Mouse (Mus musculus): ENCODE measurements around the gene Sec16a. TPM values are rescaled to one million over a fixed set of nuclear protein-coding genes. Genes with fewer than 3 reads are reported as not detected.

The Sec16a gene
- polyA plus RNA-seq, 1 experiment = 60.0 TPM

DNA sequence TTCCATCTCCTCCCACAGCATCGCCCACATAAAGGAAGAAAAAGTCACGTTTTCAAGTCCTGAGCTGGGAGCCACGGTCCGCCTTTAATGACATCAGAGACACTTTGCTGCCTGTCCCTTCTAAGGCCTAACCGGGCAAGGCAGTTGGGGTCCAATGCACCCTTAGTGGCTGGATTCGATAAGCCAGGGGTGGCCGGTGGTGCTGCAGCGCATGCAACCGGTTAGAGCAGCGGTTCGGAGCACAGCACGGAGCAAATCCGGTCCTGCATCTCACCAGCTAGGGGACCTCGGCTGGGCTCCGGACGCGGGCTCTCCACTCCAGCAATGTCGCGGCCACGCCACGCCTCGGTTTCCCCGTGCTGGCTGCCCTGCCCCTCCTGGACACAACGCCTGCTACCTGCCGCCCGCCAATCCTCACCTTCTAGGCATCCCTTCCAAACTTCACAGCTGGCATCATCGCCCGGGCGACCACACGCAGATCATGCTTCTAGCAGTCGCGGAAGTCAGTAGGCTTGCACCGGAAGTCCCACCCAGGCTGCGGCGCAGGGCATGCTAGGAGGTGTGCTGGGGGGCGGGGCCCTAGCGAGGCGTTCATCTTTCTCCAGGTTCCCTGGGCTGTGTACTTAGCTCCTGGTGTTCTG lies 64.8 kb downstream of the Sec16a start, which contains the start of gene Snapc4:
Snapc4 (minus strand) TSS at position 523 of the 641 bp plus-strand sequence.
- peak; percentile 94 for DNase-seq (ENCODE audit: low read depth)
- TF ChIP-seq POLR2A (IDR thresholded peaks at IDR 0.05; ENCODE audit: borderline replicate concordance, extremely low read depth, insufficient read depth, insufficient read length, poor library complexity, severe bottlenecking) (0 out of 2 replicates have a peak, but pooled peaks have one; percentile 21), CTCF (IDR thresholded peaks at IDR 0.05; ENCODE audit: borderline replicate concordance, extremely low read depth, insufficient read depth, insufficient read length) (no peak)

DNA sequence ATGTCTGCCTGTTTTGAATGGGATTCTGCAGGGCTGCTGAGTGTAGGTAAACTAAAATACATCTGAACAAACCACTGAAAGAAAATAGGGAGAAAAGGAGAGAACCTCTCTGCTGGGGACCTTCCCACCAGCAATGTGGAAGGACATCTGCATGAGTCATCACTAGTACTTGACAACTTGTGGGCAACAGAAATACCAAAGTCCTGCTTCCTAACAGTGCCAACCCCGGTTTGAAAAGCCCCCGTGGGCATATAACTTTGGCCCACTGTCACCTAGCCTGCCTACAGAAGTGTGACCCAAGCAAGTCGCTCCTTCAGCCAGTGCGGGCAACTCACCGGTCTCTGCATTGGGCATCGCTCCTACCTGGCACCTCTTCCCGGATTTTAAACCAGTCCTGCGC lies 72.6 kb downstream of the Sec16a start:
- DNase-seq (ENCODE audit: low read depth) = no peak
- TF ChIP-seq CTCF (IDR thresholded peaks at IDR 0.05; ENCODE audit: borderline replicate concordance, extremely low read depth, insufficient read depth, insufficient read length) (no peak), POLR2A (IDR thresholded peaks at IDR 0.05; ENCODE audit: borderline replicate concordance, extremely low read depth, insufficient read depth, insufficient read length, poor library complexity, severe bottlenecking) (no peak)

DNA sequence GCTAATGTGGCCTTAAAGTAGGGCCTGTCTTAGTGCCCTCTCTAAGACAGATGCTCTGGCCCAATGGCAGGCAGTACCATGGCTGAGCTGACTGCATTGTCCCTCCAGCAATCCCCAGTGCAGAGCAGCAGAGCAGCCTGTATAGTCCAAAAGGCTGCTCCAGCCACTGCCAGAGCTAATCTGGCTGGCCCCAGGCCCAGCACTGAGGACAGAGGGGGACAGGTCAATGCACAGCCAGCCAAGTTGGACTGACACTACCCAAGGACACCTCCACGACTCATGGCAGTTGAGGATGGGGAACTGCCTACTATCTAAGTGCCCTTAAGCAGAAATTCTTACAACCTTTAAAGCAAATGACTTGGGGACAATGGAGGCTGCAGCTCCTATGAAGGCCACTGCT lies 76.4 kb downstream of the Sec16a start:
- no peak for TF ChIP-seq CTCF (IDR thresholded peaks at IDR 0.05; ENCODE audit: borderline replicate concordance, extremely low read depth, insufficient read depth, insufficient read length)
- TF ChIP-seq POLR2A (IDR thresholded peaks at IDR 0.05; ENCODE audit: borderline replicate concordance, extremely low read depth, insufficient read depth, insufficient read length, poor library complexity, severe bottlenecking) = no peak
- DNase-seq (ENCODE audit: low read depth) = no peak

DNA sequence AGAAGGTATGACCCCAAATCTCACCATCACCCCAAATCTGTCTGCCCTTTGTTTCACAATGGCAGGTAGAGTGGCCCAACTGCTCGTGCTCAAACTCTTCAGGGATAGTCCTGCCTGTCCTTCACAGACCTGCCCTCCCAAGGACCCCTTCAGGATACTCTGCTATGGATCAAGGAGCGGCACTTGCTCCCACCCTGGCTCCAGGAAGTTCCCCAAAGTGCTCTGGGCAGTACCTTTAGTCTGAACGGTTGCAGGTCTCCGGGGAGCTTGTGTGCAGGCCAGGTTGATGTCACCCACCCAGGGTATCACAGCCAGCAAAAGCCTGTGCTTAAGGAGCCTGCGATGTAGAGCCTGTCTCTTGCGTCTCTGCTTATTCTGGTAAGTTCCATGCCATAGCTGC lies 77.1 kb downstream of the Sec16a start:
- TF ChIP-seq CTCF (IDR thresholded peaks at IDR 0.05; ENCODE audit: borderline replicate concordance, extremely low read depth, insufficient read depth, insufficient read length) (no peak), POLR2A (IDR thresholded peaks at IDR 0.05; ENCODE audit: borderline replicate concordance, extremely low read depth, insufficient read depth, insufficient read length, poor library complexity, severe bottlenecking) (no peak)
- no peak for DNase-seq (ENCODE audit: low read depth)

DNA sequence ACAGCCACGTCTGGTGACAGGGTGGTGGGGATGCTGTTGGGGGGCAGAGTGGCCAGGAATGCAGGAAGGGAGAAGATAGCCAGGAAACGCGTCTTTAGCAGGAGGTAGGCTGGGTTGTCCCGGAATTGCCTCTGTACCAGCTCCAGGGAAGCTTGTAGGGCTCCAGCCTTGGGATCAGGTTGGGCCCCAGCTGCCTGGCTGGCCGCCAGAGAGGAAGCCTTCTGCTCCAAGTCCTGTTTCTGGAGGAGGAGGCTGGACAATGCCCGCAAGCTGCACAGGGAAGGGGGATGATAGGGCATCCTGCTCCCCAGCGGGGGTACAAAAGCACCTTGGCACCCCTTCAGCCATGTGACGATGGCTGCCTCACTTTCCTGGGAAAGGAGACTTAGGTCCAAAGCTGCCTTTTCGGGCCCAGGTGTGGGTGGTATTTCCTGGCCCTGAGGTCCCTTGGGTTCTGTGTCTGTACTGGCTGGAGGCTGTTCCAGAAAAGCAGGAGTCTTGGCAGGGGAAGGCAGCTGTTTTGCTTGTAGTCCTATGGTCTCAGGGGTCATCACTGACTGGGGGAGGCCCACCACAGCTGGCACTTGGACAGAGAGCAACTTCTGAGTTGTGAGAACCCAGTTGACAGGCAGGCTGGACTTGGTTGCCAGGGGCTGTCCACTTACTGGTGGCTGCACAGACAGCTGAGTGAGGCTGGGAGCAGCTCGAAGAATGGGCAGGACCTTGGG lies 80.1 kb downstream of the Sec16a start:
- TF ChIP-seq POLR2A (IDR thresholded peaks at IDR 0.05; ENCODE audit: borderline replicate concordance, extremely low read depth, insufficient read depth, insufficient read length, poor library complexity, severe bottlenecking) (no peak), CTCF (IDR thresholded peaks at IDR 0.05; ENCODE audit: borderline replicate concordance, extremely low read depth, insufficient read depth, insufficient read length) (no peak)

DNA sequence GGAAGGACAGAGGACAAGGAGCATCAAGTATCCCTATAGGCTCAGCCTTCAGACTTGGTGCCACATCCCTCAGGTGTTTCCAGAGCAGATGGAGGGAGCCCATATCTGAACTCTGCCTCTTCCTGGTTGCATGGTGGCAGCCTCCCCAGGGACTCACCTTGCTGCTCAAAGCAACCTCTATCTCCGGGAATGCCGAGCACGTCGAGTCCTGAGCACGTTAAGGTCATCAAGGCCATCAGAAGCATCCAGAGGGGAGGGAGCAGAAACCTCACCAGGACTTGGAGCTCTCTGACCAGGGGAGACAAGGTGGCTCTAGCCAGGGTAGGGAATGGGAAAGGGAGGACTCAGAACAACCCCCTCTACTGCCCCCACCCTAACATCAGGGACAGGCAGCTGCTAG lies 81.5 kb downstream of the Sec16a start:
- DNase-seq (ENCODE audit: low read depth) = no peak
- TF ChIP-seq POLR2A (IDR thresholded peaks at IDR 0.05; ENCODE audit: borderline replicate concordance, extremely low read depth, insufficient read depth, insufficient read length, poor library complexity, severe bottlenecking) = no peak
- no peak for TF ChIP-seq CTCF (IDR thresholded peaks at IDR 0.05; ENCODE audit: borderline replicate concordance, extremely low read depth, insufficient read depth, insufficient read length)

More for the DNA sequence above, 80.1 kb downstream of the Sec16a start:
- no peak for DNase-seq (ENCODE audit: low read depth)

DNA sequence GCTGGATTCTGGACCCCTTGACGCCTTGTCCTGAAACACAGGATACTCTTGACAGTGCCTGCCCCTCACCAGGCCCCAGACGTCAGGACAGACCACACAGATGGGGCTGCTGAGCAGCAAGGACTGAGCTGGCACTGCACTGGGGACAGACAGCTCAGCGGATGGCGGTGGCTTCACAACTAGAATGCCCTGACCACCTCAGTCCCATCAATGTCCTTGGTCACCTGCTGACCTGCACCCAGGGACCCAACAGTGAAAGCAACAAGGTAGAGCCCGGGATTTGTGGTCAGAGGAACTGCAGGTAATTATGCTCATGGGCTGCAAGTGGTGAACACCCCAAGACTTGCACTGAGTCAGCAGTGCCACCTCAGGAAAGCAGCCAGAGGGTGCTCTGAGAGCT lies 82.0 kb downstream of the Sec16a start:
- no peak for DNase-seq (ENCODE audit: low read depth)
- TF ChIP-seq POLR2A (IDR thresholded peaks at IDR 0.05; ENCODE audit: borderline replicate concordance, extremely low read depth, insufficient read depth, insufficient read length, poor library complexity, severe bottlenecking) (no peak), CTCF (IDR thresholded peaks at IDR 0.05; ENCODE audit: borderline replicate concordance, extremely low read depth, insufficient read depth, insufficient read length) (no peak)

DNA sequence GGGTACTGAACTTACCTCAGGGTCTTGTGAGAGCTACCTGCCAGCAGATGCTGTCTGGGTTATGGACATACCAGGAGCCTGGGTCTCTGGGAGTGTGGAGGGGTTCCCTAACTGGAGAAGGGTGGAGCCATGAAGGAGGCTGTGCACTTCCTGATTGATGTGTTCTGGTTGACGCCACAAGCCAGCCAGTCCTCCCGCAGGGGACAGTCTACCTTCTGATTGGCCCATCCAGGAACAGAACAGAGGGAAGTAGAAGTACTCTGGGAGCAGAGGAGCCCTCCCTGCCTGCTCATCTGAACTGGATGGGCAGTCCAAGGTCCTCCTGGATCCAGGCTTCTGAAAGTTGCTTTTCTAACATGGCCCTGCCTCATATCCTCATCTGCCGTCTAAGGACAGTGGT lies 84.2 kb downstream of the Sec16a start, which contains the start of gene Card9:
Card9 (minus strand) TSS at position 147 of the 400 bp plus-strand sequence.
- no peak for DNase-seq (ENCODE audit: low read depth)
- TF ChIP-seq POLR2A (IDR thresholded peaks at IDR 0.05; ENCODE audit: borderline replicate concordance, extremely low read depth, insufficient read depth, insufficient read length, poor library complexity, severe bottlenecking) (no peak), CTCF (IDR thresholded peaks at IDR 0.05; ENCODE audit: borderline replicate concordance, extremely low read depth, insufficient read depth, insufficient read length) (no peak)

DNA sequence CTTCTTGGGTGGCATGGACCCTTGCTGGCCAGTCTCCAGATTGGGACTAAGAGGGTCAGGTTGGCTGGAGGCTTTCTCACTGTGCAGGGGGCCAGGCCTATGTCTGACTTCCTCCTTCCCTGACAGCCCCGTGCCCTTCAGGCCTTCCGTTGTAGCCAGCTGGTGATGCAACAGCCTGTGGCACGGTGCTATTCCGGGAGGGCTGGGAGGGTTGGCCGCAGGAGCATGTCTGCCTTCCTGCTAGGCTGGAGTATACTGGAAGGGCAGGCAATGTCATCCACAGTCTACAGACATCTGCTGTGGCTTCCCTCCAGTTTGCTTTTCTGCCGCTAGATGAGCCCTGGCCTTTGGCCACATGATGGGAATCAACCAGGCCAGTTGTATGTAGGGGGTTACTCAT lies 85.0 kb downstream of the Sec16a start:
- no peak for TF ChIP-seq CTCF (IDR thresholded peaks at IDR 0.05; ENCODE audit: borderline replicate concordance, extremely low read depth, insufficient read depth, insufficient read length)
- TF ChIP-seq POLR2A (IDR thresholded peaks at IDR 0.05; ENCODE audit: borderline replicate concordance, extremely low read depth, insufficient read depth, insufficient read length, poor library complexity, severe bottlenecking) = no peak
- DNase-seq (ENCODE audit: low read depth) = no peak

Other genes starting within 250 kb of the Sec16a start
- gene Lhx3, start 236.9 kb downstream of the Sec16a start, polyA plus RNA-seq (2012; rRNA removed) = 1.6 and 3.3 TPM in 2 replicates
- gene Qsox2, start 207.7 kb downstream of the Sec16a start, polyA plus RNA-seq (2012; rRNA removed) = 19.1 and 20.1 TPM in 2 replicates
- 1.4 and 1.9 TPM in 2 replicates for gene Ccdc187, start 150.7 kb downstream of the Sec16a start, polyA plus RNA-seq (2012; rRNA removed)
- gene Gpsm1, start 129.7 kb downstream of the Sec16a start, polyA plus RNA-seq (2012; rRNA removed) = 163 and 195 TPM in 2 replicates
- 31.0 and 32.8 TPM in 2 replicates for gene Dnlz, start 93.1 kb downstream of the Sec16a start, polyA plus RNA-seq (2012; rRNA removed)
- gene Card9, start 84.3 kb downstream of the Sec16a start, polyA plus RNA-seq (2012; rRNA removed) = 1.8 and 2.2 TPM in 2 replicates
- gene Snapc4, start 64.6 kb downstream of the Sec16a start, polyA plus RNA-seq (2012; rRNA removed) = 52.9 and 53.8 TPM in 2 replicates
- gene Entr1, start 55.9 kb downstream of the Sec16a start, polyA plus RNA-seq (2012; rRNA removed) = 222 and 255 TPM in 2 replicates
- 116 and 133 TPM in 2 replicates for gene Pmpca, start 55.9 kb downstream of the Sec16a start, polyA plus RNA-seq (2012; rRNA removed)
- gene Inpp5e, start 36.0 kb downstream of the Sec16a start, polyA plus RNA-seq (2012; rRNA removed) = 39.4 and 44.8 TPM in 2 replicates
- gene Notch1, start 71.4 kb upstream of the Sec16a start, polyA plus RNA-seq (2012; rRNA removed) = 30.5 and 42.4 TPM in 2 replicates
- 139 and 192 TPM in 2 replicates for gene Egfl7, start 134.8 kb upstream of the Sec16a start, polyA plus RNA-seq (2012; rRNA removed)
- not detected in 2 replicates for gene Gm20532, start 141.4 kb upstream of the Sec16a start, polyA plus RNA-seq (2012; rRNA removed)
- 5.5 and 6.1 TPM in 2 replicates for gene Agpat2, start 159.2 kb upstream of the Sec16a start, polyA plus RNA-seq (2012; rRNA removed)
- gene Fam69b, start 183.2 kb upstream of the Sec16a start, polyA plus RNA-seq (2012; rRNA removed) = 119 and 133 TPM in 2 replicates
- gene Lcn4, start 226.1 kb upstream of the Sec16a start, polyA plus RNA-seq (2012; rRNA removed) = not detected in 2 replicates

Data from brain, embryonic 14.5 days (tissue).